Mouse (Mus musculus) mouse trophoblast stem cell (cell line): ENCODE measurements around the gene 4931417E11Rik.

Experiments
- in situ Hi-C, 2 experiments: fragments of 300-500 bp; cut with MseI, MboI; formaldehyde crosslinking; loops; 2 replicates in 1 of 2; 3 replicates in 1 of 2; pipeline ENCODE4 v1.15.1; 2025

4931417E11Rik gene

DNA sequence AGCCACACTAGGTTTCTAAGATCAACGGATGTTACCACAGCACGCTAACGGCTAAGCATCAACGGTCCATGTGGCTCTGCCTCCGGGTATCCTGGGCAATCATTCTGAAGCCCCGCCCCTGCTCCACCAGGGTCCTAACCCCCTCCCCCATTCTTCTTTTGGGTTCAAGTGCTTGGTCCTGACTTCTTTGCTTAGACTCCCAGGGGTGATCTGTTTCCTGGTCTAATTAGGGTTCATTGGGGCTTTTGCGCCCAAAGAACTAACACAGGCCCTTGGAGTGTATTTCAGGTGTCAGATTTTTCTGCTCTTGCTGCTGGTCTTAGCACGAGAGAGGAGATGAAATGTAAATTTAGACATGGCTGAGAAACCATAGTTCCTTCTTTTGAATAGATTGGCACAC lies at the start of gene 4931417E11Rik:
4931417E11Rik (minus strand) TSS at position 101 of the 400 bp plus-strand sequence.
- in situ Hi-C loops: no loop called here

DNA sequence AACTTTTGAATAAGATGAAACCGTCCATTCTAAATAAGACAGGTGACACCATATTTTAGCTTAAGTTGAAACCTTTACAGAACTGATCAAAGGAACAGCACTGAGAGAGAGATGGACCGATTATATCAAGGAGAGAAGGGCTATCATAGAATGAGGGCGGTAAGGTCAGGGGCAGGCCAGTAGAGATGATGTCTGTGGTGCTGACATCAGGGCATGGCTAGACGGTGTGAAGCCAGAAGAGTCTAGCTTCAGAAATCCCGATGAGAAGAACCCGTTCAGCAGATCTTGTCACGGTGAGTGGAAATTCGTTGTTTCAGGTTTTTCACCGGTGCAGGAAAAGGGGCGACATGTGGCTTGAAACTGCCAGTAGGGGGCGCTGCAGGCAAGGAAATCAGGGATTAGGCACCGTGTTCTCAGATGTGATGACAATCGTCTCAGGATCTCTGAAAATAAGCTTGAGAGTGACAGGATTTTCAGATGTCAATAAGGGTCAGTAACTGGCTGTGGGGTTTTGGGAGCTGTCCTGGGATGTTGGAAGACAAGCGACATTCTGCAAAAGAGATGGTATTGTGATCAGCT lies 48.4 kb upstream of the 4931417E11Rik start:
- in situ Hi-C loops: loop anchor here (10.0 kb wide), 1 partner anchor 153 kb away; no protein-coding TSS in a partner anchor

DNA sequence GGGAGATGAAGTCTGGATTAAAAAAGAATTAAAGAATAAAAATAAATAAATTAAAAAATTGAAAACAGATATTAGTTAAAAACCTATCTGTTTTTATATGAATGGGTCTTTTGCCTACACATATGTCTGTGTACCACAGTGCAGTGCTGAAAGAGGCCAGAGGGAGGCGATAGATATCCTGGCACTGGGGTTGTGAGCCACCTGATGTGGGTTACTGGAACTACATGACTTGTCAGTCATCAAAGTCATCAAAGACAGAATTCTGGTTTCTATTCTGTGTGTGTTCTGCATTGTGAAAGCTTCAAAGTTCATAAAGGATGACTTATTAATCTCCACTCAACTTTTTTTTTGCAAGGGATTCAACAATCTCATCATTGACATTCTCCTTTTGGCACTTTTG lies 43.4 kb upstream of the 4931417E11Rik start:
- in situ Hi-C loops: loop anchor here (10.0 kb wide), 1 partner anchor 148 kb away; no protein-coding TSS in a partner anchor

DNA sequence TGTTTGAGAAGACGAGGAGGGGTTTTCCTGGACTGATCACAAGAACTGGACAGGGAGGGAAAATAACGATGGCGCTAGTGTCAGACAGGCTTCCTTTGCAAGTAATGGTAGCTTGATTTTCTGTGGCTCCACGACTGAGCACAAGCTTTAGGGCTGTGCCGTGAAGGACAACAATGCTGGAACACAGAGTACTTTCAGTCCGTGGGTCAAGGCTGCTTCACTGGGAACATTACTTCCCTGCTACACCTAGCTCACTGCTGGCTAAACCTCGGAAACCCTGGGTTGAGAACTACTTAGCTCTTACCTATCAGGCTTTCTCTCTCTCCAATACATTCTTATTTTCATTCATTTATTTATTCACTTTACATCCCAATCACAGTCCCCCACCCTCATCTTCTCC lies 30.2 kb upstream of the 4931417E11Rik start:
- in situ Hi-C loops: no loop called here

DNA sequence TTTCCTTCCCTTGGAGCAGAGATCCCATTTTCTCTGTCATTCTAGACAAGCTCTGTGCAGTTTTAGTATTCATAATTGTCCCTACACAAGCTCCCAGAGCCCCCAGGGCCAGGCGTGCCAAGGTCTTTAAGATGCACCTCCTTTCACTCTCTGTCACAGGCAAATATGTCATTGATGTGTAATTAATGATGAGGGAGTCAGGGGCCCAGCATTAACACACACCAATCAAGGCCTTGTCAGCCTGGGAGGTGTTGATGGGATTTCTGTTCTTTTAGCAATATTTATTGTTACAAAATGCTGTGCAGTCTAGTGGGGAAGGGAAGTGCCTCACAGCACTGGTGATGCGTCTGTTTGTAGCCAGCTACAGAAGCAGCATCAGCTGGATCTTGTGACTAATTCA lies 27.9 kb upstream of the 4931417E11Rik start:
- in situ Hi-C loops: no loop called here

DNA sequence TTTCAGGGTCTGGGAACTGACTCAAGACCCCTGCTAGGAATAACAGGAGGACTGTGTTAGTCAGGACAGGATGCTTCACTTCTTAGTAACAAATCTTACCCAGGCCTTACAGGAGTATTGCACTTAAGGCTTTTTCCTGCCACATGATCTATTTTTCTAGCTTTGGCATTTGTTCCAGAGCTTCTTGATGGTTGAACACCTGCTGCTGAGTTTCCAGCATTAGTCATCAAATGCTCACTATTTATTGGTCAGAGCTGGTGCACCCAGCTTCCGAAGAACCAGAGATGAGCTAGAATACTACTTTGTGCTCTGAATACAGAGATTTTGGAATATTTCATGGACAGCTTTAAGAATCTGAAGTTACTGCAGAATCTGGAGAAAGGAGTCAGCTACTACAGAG lies 21.1 kb upstream of the 4931417E11Rik start:
- in situ Hi-C loops: no loop called here

DNA sequence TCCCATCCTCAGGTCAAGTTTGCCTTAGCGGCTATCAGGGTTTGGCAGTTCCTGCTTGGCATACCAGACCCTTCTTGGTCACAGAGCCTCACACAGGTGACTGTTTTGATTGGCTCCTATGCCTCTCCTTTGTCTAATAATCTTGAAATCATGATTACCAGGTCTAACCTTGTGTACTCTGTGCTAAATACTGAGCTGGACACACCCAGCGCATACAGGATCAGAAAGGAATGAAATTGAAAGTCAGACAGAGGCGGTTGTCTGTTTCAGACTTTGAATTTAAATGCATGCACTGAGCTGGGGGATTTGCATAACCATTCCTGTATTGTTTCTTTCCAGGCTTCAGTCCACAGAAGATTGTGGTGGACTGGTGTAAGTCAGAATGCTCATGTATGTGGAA lies 16.1 kb upstream of the 4931417E11Rik start:
- in situ Hi-C loops: loop anchor here in 1 of 2 experiments (10.0 kb wide), 1 partner anchor 101 kb away; no protein-coding TSS in a partner anchor

DNA sequence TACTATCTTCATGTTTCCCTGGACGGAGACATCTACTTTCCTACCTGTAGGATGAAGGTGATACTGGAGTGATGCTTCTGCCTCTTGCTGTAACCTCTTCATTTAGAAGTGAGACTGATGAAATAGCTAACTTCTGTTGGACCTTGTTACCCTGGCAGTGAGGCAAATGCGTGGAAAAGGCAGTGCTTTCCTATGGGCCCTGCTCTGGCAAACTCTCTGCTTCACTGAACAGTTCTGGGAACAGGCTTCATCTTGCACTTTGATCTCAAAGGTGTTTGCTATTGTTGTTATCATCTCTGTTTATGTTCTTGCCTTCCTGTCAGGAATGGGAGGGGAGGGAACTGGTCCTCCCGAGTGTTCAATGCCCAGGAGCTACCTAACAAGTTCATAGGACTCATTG lies 3.4 kb downstream of the 4931417E11Rik start:
- in situ Hi-C loops: no loop called here

DNA sequence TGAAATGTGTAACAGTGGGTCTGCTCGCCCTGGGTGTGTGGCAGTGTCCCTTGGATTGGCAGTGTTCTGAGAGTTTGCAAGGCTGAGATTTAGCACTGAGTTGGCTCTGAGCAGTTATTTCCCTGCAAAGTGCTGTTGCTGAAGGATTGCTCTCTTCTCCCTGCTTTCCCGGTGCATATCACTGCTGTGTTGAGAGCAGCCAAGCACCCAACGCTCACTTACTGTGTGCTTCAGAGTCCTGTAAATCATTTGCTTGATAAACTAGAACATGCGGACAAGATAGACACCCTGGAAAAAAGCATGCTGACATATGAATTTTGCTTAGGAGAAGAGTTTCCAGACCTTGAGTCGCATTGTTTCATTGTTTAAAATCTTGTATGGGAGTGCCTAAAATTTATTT lies 6.9 kb downstream of the 4931417E11Rik start:
- in situ Hi-C loops: no loop called here

DNA sequence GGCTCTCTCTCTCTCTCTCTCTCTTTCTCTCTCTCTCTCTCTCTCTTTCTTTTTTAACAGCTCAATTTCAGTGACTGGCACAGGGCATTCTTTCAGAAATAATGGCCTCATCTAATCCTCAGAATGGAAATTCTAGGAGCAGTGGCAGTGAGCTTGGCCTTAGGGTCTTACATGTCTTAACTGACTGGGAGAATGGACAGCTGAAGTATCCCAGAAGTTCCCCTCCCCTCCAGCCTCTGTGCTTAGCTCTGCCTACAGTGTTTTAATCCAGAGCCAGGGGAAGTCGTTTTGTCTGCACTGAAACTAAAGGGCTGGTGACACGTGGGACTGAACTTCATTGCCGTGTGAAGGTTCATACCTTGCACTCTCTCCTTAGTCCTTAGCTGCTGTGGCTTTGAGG lies 35.6 kb downstream of the 4931417E11Rik start:
- in situ Hi-C loops: no loop called here

DNA sequence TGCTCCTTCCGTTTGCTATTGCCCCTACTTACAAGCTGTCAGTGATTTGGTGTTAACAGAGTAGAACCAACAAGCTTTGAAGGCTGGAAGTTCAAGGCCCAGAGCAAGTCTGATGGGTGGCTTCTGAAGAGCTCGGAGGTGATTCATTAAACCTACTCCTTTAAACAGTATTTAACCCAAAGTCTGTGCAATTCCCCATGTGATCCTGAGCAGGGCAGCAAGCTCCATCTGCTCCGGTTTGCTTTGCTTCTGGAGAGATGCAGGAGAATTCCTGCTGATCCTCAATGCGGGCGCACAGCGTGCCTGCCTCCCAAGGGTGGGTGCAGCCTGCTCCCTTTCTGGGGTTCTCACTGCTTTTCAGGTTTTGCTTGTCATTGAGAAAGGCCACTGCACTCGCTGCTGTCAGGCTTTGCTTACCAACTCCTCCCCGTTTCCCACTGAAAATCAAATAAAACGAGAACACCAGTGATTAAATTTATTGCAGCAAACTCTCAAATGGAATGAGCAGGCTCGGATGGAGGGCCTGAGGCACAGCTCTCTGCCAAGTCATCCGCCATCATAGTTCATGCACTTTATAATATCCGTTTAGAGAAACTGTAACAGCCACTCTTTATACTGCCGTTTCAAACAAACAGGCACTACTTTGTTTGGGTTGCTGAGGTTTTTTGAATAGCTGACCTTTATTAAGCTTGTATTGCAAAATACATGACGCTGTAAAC lies 40.7 kb downstream of the 4931417E11Rik start:
- in situ Hi-C loops: no loop called here

DNA sequence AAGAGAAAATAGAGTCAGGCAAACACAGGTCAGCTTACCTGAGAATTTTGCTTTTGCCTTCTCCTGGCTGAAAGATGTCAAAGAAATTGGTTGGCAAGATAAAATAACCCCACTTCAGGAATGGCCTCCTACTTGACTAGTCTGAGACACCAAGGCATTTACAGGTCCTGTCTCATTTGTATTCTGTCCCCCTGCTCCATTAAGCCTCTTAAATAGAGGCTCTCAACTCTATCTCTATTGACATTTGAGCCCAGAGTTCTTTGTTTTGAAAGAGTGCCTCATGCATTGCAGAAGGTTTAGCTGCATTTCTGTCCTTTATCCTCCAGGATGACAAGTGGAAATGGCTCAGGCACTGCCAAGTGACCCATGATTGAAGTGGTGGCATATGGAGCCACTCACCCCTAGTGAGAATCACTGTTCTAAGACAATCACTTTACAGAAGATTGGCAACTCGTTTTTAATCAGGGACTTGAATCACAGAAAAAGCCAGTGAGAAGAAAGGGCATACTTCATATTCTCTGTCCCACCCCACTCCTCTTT lies 42.1 kb downstream of the 4931417E11Rik start:
- in situ Hi-C loops: no loop called here
